Mouse (Mus musculus): ENCODE data around the gene Etv6. TPM values are rescaled to one million over a fixed set of nuclear protein-coding genes. Genes with fewer than 3 reads are reported as not detected.

Etv6 gene
- polyA plus RNA-seq, 1 experiment: 23.4 TPM

- H3K4me3 ChIP-seq (ENCODE audit: insufficient read depth, low read length): no peak overlapping the region
- peaks cover 31% of the 10 kb centered on the region for H3K4me1 ChIP-seq (ENCODE audit: control insufficient read depth, insufficient read depth, low read length)
- H3K27ac ChIP-seq (ENCODE audit: insufficient read depth, low read depth, low read length): no peak overlapping the region
- TF ChIP-seq POLR2A (IDR thresholded peaks at IDR 0.05; ENCODE audit: borderline replicate concordance, low read depth, low read length): no peak
- TF ChIP-seq CTCF (IDR thresholded peaks at IDR 0.05; ENCODE audit: low read depth, low read length): no peak
These were observed 133.3 kb downstream of the Etv6 start for GRCm38 (mm10) chr6:134168799-134169198.

GRCm38 (mm10) chr6:134171235-134171634, 135.7 kb downstream of the Etv6 start:
- no peak overlapping the region for H3K4me3 ChIP-seq (ENCODE audit: insufficient read depth, low read length)
- peak overlapping the region; percentile 67 for H3K27ac ChIP-seq (ENCODE audit: insufficient read depth, low read depth, low read length)
- TF ChIP-seq POLR2A (IDR thresholded peaks at IDR 0.05; ENCODE audit: borderline replicate concordance, low read depth, low read length): no peak
- TF ChIP-seq CTCF (IDR thresholded peaks at IDR 0.05; ENCODE audit: low read depth, low read length): no peak

GRCm38 (mm10) chr6:134171906-134172728, 136.6 kb downstream of the Etv6 start:
- Histone ChIP-seq H3K4me1 (ENCODE audit: control insufficient read depth, insufficient read depth, low read length) (peaks cover 37% of the 10 kb centered on the region), H3K27ac (ENCODE audit: insufficient read depth, low read depth, low read length) (peak overlapping the region; percentile 67), H3K4me3 (ENCODE audit: insufficient read depth, low read length) (no peak overlapping the region)
- no peak for TF ChIP-seq POLR2A (IDR thresholded peaks at IDR 0.05; ENCODE audit: borderline replicate concordance, low read depth, low read length)
- TF ChIP-seq CTCF (IDR thresholded peaks at IDR 0.05; ENCODE audit: low read depth, low read length): no peak

More at GRCm38 (mm10) chr6:134171235-134171634, 135.7 kb downstream of the Etv6 start:
- peaks cover 37% of the 10 kb centered on the region for H3K4me1 ChIP-seq (ENCODE audit: control insufficient read depth, insufficient read depth, low read length)

GRCm38 (mm10) chr6:134173439-134173838, 137.9 kb downstream of the Etv6 start:
- H3K27ac ChIP-seq (ENCODE audit: insufficient read depth, low read depth, low read length): peak overlapping the region; percentile 65
- no peak overlapping the region for H3K4me3 ChIP-seq (ENCODE audit: insufficient read depth, low read length)
- no peak for TF ChIP-seq POLR2A (IDR thresholded peaks at IDR 0.05; ENCODE audit: borderline replicate concordance, low read depth, low read length)
- no peak for TF ChIP-seq CTCF (IDR thresholded peaks at IDR 0.05; ENCODE audit: low read depth, low read length)
- peaks cover 37% of the 10 kb centered on the region for H3K4me1 ChIP-seq (ENCODE audit: control insufficient read depth, insufficient read depth, low read length)

- TF ChIP-seq POLR2A (IDR thresholded peaks at IDR 0.05; ENCODE audit: borderline replicate concordance, low read depth, low read length): no peak
- TF ChIP-seq CTCF (IDR thresholded peaks at IDR 0.05; ENCODE audit: low read depth, low read length): no peak
- peaks cover 34% of the 10 kb centered on the region for H3K4me1 ChIP-seq (ENCODE audit: control insufficient read depth, insufficient read depth, low read length)
- H3K27ac ChIP-seq (ENCODE audit: insufficient read depth, low read depth, low read length): no peak overlapping the region
- H3K4me3 ChIP-seq (ENCODE audit: insufficient read depth, low read length): no peak overlapping the region
These were observed 139.6 kb downstream of the Etv6 start for GRCm38 (mm10) chr6:134175059-134175458.

- peaks cover 18% of the 10 kb centered on the region for H3K4me1 ChIP-seq (ENCODE audit: control insufficient read depth, insufficient read depth, low read length)
- H3K27ac ChIP-seq (ENCODE audit: insufficient read depth, low read depth, low read length): no peak overlapping the region
- no peak overlapping the region for H3K4me3 ChIP-seq (ENCODE audit: insufficient read depth, low read length)
- TF ChIP-seq POLR2A (IDR thresholded peaks at IDR 0.05; ENCODE audit: borderline replicate concordance, low read depth, low read length): no peak
- TF ChIP-seq CTCF (IDR thresholded peaks at IDR 0.05; ENCODE audit: low read depth, low read length): no peak
These were observed 141.7 kb downstream of the Etv6 start for GRCm38 (mm10) chr6:134177196-134177595.

- H3K4me3 ChIP-seq (ENCODE audit: insufficient read depth, low read length): no peak overlapping the region
- peaks cover 14% of the 10 kb centered on the region for H3K4me1 ChIP-seq (ENCODE audit: control insufficient read depth, insufficient read depth, low read length)
- no peak overlapping the region for H3K27ac ChIP-seq (ENCODE audit: insufficient read depth, low read depth, low read length)
- no peak for TF ChIP-seq CTCF (IDR thresholded peaks at IDR 0.05; ENCODE audit: low read depth, low read length)
- TF ChIP-seq POLR2A (IDR thresholded peaks at IDR 0.05; ENCODE audit: borderline replicate concordance, low read depth, low read length): no peak
These were observed 146.9 kb downstream of the Etv6 start for GRCm38 (mm10) chr6:134182301-134182948.

GRCm38 (mm10) chr6:134183592-134184342, 148.3 kb downstream of the Etv6 start:
- Histone ChIP-seq H3K4me3 (ENCODE audit: insufficient read depth, low read length) (no peak overlapping the region), H3K4me1 (ENCODE audit: control insufficient read depth, insufficient read depth, low read length) (peaks cover 23% of the 10 kb centered on the region), H3K27ac (ENCODE audit: insufficient read depth, low read depth, low read length) (no peak overlapping the region)
- TF ChIP-seq CTCF (IDR thresholded peaks at IDR 0.05; ENCODE audit: low read depth, low read length): no peak
- TF ChIP-seq POLR2A (IDR thresholded peaks at IDR 0.05; ENCODE audit: borderline replicate concordance, low read depth, low read length): no peak

- Histone ChIP-seq H3K4me1 (ENCODE audit: control insufficient read depth, insufficient read depth, low read length) (peaks cover 37% of the 10 kb centered on the region), H3K27ac (ENCODE audit: insufficient read depth, low read depth, low read length) (0 out of 2 replicates have a peak overlapping the region, but pooled peaks have one; percentile 7), H3K4me3 (ENCODE audit: insufficient read depth, low read length) (no peak overlapping the region)
- no peak for TF ChIP-seq CTCF (IDR thresholded peaks at IDR 0.05; ENCODE audit: low read depth, low read length)
- TF ChIP-seq POLR2A (IDR thresholded peaks at IDR 0.05; ENCODE audit: borderline replicate concordance, low read depth, low read length): no peak
These were observed 150.9 kb downstream of the Etv6 start for GRCm38 (mm10) chr6:134186286-134186903.
